ENCODE assay signal across 8 mouse cellular contexts in the genomic region with DNA sequence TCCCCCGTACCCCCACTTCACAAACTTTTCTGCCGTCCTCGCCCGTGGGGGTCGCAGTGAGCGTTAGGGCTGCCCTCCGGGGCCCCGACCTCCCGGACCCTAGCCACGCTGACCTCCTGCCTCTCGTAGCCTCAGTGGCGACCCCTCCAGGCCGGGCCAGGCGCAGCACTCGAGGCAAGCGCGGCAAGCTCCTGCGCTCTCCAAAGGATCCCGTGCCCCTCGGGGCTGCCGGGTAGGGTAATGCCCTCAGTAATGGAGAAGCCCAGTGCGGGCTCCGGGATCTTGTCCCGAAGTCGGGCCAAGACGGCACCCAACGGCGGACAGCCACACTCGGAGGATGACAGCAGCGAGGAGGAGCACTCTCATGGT. TPM values are rescaled to one million over a fixed set of nuclear protein-coding genes. Genes with fewer than 3 reads are reported as not detected.
DNase-seq lines count a peak whose midpoint lies in the region; ATAC-seq and TF ChIP-seq lines count a peak whose summit lies in the region.

No protein-coding gene starts in this region.

- TF ChIP-seq POLR2A in small intestine, adult 2 months (IDR thresholded peaks at IDR 0.05; ENCODE audit: low read depth, low read length), result no peak

- 0% methylated on average over 30 of the region's 30 CpGs for WGBS in forebrain, embryonic 14.5 days
- 2% methylated on average over 30 of the region's 30 CpGs for WGBS in small intestine, adult 2 months

- H3K9me3 ChIP-seq in forebrain, embryonic 14.5 days (replicated peaks; ENCODE audit: control insufficient read depth, low read length), result no peaks in the 10 kb centered on the region

- TF ChIP-seq CTCF in small intestine, adult 2 months (IDR thresholded peaks at IDR 0.05; ENCODE audit: extremely low read depth, insufficient read length, insufficient replicate concordance, low read depth, low read length), result peak; percentile 41; the same call in 1 of the 2 replicates

- H3K4me1 ChIP-seq in forebrain, embryonic 14.5 days (ENCODE audit: control insufficient read depth, insufficient read depth, low read length), result peaks cover 54% of the 10 kb centered on the region
- peaks cover 40% of the 10 kb centered on the region for H3K4me1 ChIP-seq in small intestine, adult 2 months (ENCODE audit: control insufficient read depth, insufficient read depth, insufficient read length, low read length)

- H3K9ac ChIP-seq in forebrain, embryonic 14.5 days (ENCODE audit: low read length), result peak overlapping the region; percentile 99

- DNase-seq in Muller cell, postnatal 12 days (ENCODE audit: inconsistent ontology term), result peak; percentile 65
- peak; percentile 52 for DNase-seq in c-Kit-positive CD71-positive TER-119-negative erythroid progenitor cells, embryonic 14.5 days (ENCODE audit: low read depth)
- peak; percentile 75 for DNase-seq in forebrain, embryonic 14.5 days (ENCODE audit: low spot score)
- DNase-seq in heart, postnatal 36 days, result peak; percentile 83
- DNase-seq in layer of hippocampus, adult 9-11 months, result peak; percentile 60
- DNase-seq in lung, postnatal 4 days, result peak; percentile 83 to 89

- H3K27me3 ChIP-seq in forebrain, embryonic 14.5 days (replicated peaks; ENCODE audit: control insufficient read depth, insufficient read depth, low read length), result no peaks in the 10 kb centered on the region
- no peaks in the 10 kb centered on the region for H3K27me3 ChIP-seq in small intestine, adult 2 months (ENCODE audit: control insufficient read depth, insufficient read depth, low read length)

- H3K27ac ChIP-seq in forebrain, embryonic 14.5 days (ENCODE audit: low read depth, low read length), result peak overlapping the region; percentile 100
- H3K27ac ChIP-seq in small intestine, adult 2 months (ENCODE audit: insufficient read depth, low read depth, low read length), result no peak overlapping the region

- intact Hi-C loops in heart, postnatal 36 days (cut with DNase I), result loop anchor here (1.0 to 2.0 kb wide), 2 partner anchors 28 to 73 kb away; partner anchors contain the start of genes Mark2 and Naa40

- ATAC-seq in forebrain, embryonic 14.5 days, result peak; percentile 15
- no peak for ATAC-seq in erythroid progenitor cell, adult 5-6 weeks (replicated peaks; ENCODE audit: low FRiP score, poor library complexity, severe bottlenecking)

- H3K4me3 ChIP-seq in forebrain, embryonic 14.5 days (ENCODE audit: low read depth, low read length), result peak overlapping the region; percentile 94
- peak overlapping the region; percentile 85 for H3K4me3 ChIP-seq in small intestine, adult 2 months (ENCODE audit: low read depth, low read length)

- H3K4me2 ChIP-seq in forebrain, embryonic 14.5 days (ENCODE audit: low read length), result peak overlapping the region; percentile 88

- peaks cover 35% of the 10 kb centered on the region for H3K36me3 ChIP-seq in forebrain, embryonic 14.5 days (ENCODE audit: control insufficient read depth, insufficient read depth, low read length)
- H3K36me3 ChIP-seq in small intestine, adult 2 months (ENCODE audit: control insufficient read depth, insufficient read depth, low read length), result no peaks in the 10 kb centered on the region

RNA-seq across cellular contexts. Expression of gene Rcor2, which starts 1.6 kb away (rescaled TPM):
- 36.2 and 36.6 TPM in 2 replicates for polyA plus RNA-seq in forebrain, embryonic 14.5 days (2014; fragmentation: Nextera tagmentation; extraction: Ambion mirVana)
- 1 to 10 TPM; 5.4 to 7.8 TPM for total RNA-seq in heart, postnatal 36 days (2021)
- polyA plus RNA-seq in small intestine, adult 2 months (2012; rRNA removed), result 1.2 and 1.8 TPM in 2 replicates
- 2.2 TPM in 1 of 2 replicates, not detected in the other for total RNA-seq in erythroid progenitor cell, adult 5-6 weeks (2015; ENCODE audit: low replicate concordance)
- total RNA-seq in erythroid progenitor cell, adult 5-6 weeks (2017; ENCODE audit: low replicate concordance), result 0.53 TPM in 1 of 2 replicates, not detected in the other

RNA-seq across cellular contexts. Expression of gene Naa40, which starts 27.7 kb away (rescaled TPM):
- polyA plus RNA-seq in forebrain, embryonic 14.5 days (2014; fragmentation: Nextera tagmentation; extraction: Ambion mirVana), result 62.7 and 69.6 TPM in 2 replicates
- 10 to 100 TPM; 15.3 to 15.6 TPM for total RNA-seq in heart, postnatal 36 days (2021)
- 8.2 and 13.1 TPM in 2 replicates for polyA plus RNA-seq in small intestine, adult 2 months (2012; rRNA removed)
- 35.6 and 47.2 TPM in 2 replicates for total RNA-seq in erythroid progenitor cell, adult 5-6 weeks (2015; ENCODE audit: low replicate concordance)
- 44.8 and 57.3 TPM in 2 replicates for total RNA-seq in erythroid progenitor cell, adult 5-6 weeks (2017; ENCODE audit: low replicate concordance)

RNA-seq across cellular contexts. Expression of gene Cox8a, which starts 51.3 kb away (rescaled TPM):
- 772 and 935 TPM in 2 replicates for polyA plus RNA-seq in forebrain, embryonic 14.5 days (2014; fragmentation: Nextera tagmentation; extraction: Ambion mirVana)
- total RNA-seq in heart, postnatal 36 days (2021), result 100 to 1,000 TPM; 395 to 437 TPM
- 3,019 and 4,573 TPM in 2 replicates for polyA plus RNA-seq in small intestine, adult 2 months (2012; rRNA removed)
- total RNA-seq in erythroid progenitor cell, adult 5-6 weeks (2015; ENCODE audit: low replicate concordance), result 226 and 267 TPM in 2 replicates
- 106 and 241 TPM in 2 replicates for total RNA-seq in erythroid progenitor cell, adult 5-6 weeks (2017; ENCODE audit: low replicate concordance)
